Mouse (Mus musculus) bone marrow, adult 2 months (tissue): ENCODE measurements around the gene Tmem59.

Experiments
- CTCF ChIP-seq: fragments of 200-500 bp; IDR thresholded peaks from 2 replicates; pipeline ENCODE4 v1.5.1; 2011; ENCODE audit warnings: low read length, control low read depth; ENCODE audit not compliant: control insufficient read depth, insufficient read depth
- POLR2A ChIP-seq: fragments of 200-500 bp; IDR thresholded peaks from 2 replicates; pipeline ENCODE4 v1.6.1; 2011; ENCODE audit warnings: low read depth, mild to moderate bottlenecking, control low read depth, low read length, borderline replicate concordance; ENCODE audit not compliant: control insufficient read depth

- TF ChIP-seq CTCF, result no peak
- TF ChIP-seq POLR2A, result peak; percentile 76
These were observed at the start of gene Tmem59 for GRCm38 (mm10) chr4:107178182-107178829.
